Mouse (Mus musculus) forebrain, postnatal 0 days (tissue): Measurements from ENCODE around the gene Ntrk3. TPM values are rescaled to one million over a fixed set of nuclear protein-coding genes. Genes with fewer than 3 reads are reported as not detected.

ENCODE experiments used
- ATAC-seq: fragments of 200-750 bp; cut with Nextera tagmentation; 2 replicates; pipeline ENCODE4 v1.8.0; 2017; ENCODE audit warnings: mild to moderate bottlenecking, moderate library complexity
- DNase-seq: peaks from one replicate; pipeline ENCODE4 v3.0.0-alpha.2; 2015
- H3K27ac ChIP-seq: fragments of 300-500 bp; sonication (generic); 2 replicates; pipeline ENCODE4 v1.5.1; 2014; ENCODE audit warnings: low read depth, mild to moderate bottlenecking, antibody characterized with exemption, low read length, moderate library complexity, mixed read lengths
- H3K27me3 ChIP-seq: fragments of 300-500 bp; sonication (generic); 2 replicates; pipeline ENCODE4 v1.6.1; 2014; ENCODE audit warnings: mild to moderate bottlenecking, low read length, mixed read lengths; ENCODE audit not compliant: insufficient read depth
- H3K36me3 ChIP-seq: fragments of 300-500 bp; sonication (generic); 2 replicates; pipeline ENCODE4 v1.6.1; 2014; ENCODE audit warnings: mild to moderate bottlenecking, moderate library complexity; ENCODE audit not compliant: insufficient read depth
- H3K4me1 ChIP-seq: fragments of 300-500 bp; sonication (generic); 2 replicates; pipeline ENCODE4 v1.6.1; 2014; ENCODE audit warnings: antibody characterized with exemption; ENCODE audit not compliant: insufficient read depth
- H3K4me2 ChIP-seq: fragments of 300-500 bp; sonication (generic); 2 replicates; pipeline ENCODE4 v1.6.1; 2014; ENCODE audit warnings: low read depth, mild to moderate bottlenecking, moderate library complexity
- H3K4me3 ChIP-seq: fragments of 300-500 bp; sonication (generic); 2 replicates; pipeline ENCODE4 v1.5.1; 2014; ENCODE audit warnings: low read depth, low read length, mixed read lengths
- H3K9ac ChIP-seq: fragments of 300-500 bp; sonication (generic); 2 replicates; pipeline ENCODE4 v1.6.1; 2014; ENCODE audit warnings: mild to moderate bottlenecking
- H3K9me3 ChIP-seq: fragments of 300-500 bp; sonication (generic); 2 replicates; pipeline ENCODE4 v1.6.1; 2016; ENCODE audit warnings: low read length
- CTCF ChIP-seq: sonication (generic); IDR thresholded peaks from 2 replicates; pipeline ENCODE4 v1.5.1; 2016; ENCODE audit warnings: antibody characterized with exemption, control low read depth, low read depth
- WGBS: fragments of 180-500 bp; shearing (Covaris S2); extraction: QIAGEN DNeasy Blood & Tissue Kit; methylation state at CpG from one replicate; pipeline ENCODE4 v1.1.7; 2014; 5-methylcytosine and 5-hydroxymethylcytosine counted together
- polyA plus RNA-seq: library from polyadenylated mRNA; unstranded; fragments of >200 nt; fragmentation: Nextera tagmentation; extraction: Ambion mirVana; gene quantifications from 2 replicates; pipeline ENCODE4 v1.2.1, GENCODE M21; 2015
- total RNA-seq: library from RNA; depleted of rRNA; stranded (reverse); fragments of >200 nt; gene quantifications from 2 replicates; pipeline ENCODE4 v1.2.3, GENCODE M21; 2014

The Ntrk3 gene
- total and polyA plus RNA-seq, 2 experiments from 2014 or later, result 28.5 to 90.1 TPM

DNA sequence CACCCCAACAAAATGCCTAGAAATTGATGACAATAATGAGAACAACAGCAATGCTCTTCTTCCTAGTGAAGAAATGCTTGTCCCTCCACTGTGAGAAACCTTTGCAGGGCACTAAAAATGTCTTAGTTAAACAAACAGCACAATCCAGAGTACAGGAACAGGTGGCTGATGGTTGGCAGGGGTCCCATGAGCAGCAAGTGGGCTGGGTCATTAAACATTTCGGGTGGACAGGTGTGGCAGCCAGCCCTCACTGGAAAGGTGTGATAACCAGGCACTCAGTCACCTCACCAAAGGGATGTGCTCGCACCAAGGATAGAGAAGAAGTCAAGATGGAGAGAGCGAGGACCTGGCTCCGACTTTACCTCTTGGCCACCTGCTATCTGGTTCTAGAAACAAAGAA is 306.2 kb downstream of the Ntrk3 start:
- TF ChIP-seq CTCF, result no peak
- H3K9me3 ChIP-seq, result no peaks in the 10 kb centered on the region
- H3K27ac ChIP-seq, result no peak overlapping the region
- no peak overlapping the region for H3K9ac ChIP-seq
- H3K27me3 ChIP-seq, result no peaks in the 10 kb centered on the region
- no peak overlapping the region for H3K4me3 ChIP-seq
- ATAC-seq, result no peak
- DNase-seq, result no peak
- 89% methylated on average over 4 of the region's 4 CpGs for WGBS
- H3K4me2 ChIP-seq, result no peak overlapping the region
- H3K36me3 ChIP-seq, result peaks cover 3% of the 10 kb centered on the region; the same call in 1 of the 2 replicates
- no peaks in the 10 kb centered on the region for H3K4me1 ChIP-seq

- TF ChIP-seq CTCF, result no peak
- no peak overlapping the region for H3K4me2 ChIP-seq
- 90% methylated on average over 2 of the region's 2 CpGs for WGBS
- H3K36me3 ChIP-seq, result 0 out of 2 replicates have a peak, but pooled peaks cover 2% of the 10 kb centered on the region
- no peaks in the 10 kb centered on the region for H3K27me3 ChIP-seq
- no peak overlapping the region for H3K27ac ChIP-seq
- no peak overlapping the region for H3K9ac ChIP-seq
- H3K4me3 ChIP-seq, result no peak overlapping the region
- DNase-seq (no peak), ATAC-seq (no peak)
- no peaks in the 10 kb centered on the region for H3K9me3 ChIP-seq
- no peaks in the 10 kb centered on the region for H3K4me1 ChIP-seq
These were observed 325.6 kb downstream of the Ntrk3 start for GRCm38 (mm10) chr7:78412172-78412571.

DNA sequence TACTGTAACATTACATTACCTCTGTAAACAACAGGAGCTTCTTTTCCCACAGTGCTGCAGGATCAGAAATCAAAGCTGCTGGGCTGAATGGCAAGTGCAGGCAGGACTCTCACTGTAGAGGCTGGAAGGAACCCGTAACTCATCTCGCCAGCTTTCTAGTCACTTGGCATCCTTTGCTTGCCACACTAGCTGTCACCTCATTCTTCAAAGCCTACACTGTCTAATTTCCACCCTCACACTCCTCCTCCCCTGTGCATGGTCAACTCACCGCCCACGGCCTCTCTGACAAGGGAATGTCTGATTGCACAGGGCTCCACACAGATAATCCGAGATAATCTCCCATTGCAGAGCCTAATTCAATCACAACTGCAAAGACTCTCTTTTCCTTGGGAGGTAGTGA is 327.8 kb downstream of the Ntrk3 start:
- Histone ChIP-seq H3K27ac (no peak overlapping the region), H3K9ac (no peak overlapping the region), H3K27me3 (no peaks in the 10 kb centered on the region), H3K9me3 (no peaks in the 10 kb centered on the region), H3K36me3 (0 out of 2 replicates have a peak, but pooled peaks cover 2% of the 10 kb centered on the region), H3K4me1 (no peaks in the 10 kb centered on the region), H3K4me3 (no peak overlapping the region), H3K4me2 (no peak overlapping the region)
- DNase-seq (no peak), ATAC-seq (no peak)
- TF ChIP-seq CTCF, result no peak
- WGBS, result 62% methylated on average over 5 of the region's 5 CpGs

- Histone ChIP-seq H3K4me3 (no peak overlapping the region), H3K4me2 (no peak overlapping the region), H3K36me3 (no peaks in the 10 kb centered on the region), H3K27me3 (no peaks in the 10 kb centered on the region), H3K9ac (no peak overlapping the region), H3K9me3 (no peaks in the 10 kb centered on the region), H3K27ac (no peak overlapping the region), H3K4me1 (no peaks in the 10 kb centered on the region)
- no peak for ATAC-seq
- no peak for DNase-seq
- 92% methylated on average over 5 of the region's 5 CpGs for WGBS
- TF ChIP-seq CTCF, result no peak
These were observed 331.0 kb downstream of the Ntrk3 start for GRCm38 (mm10) chr7:78406641-78407291.

- TF ChIP-seq CTCF, result no peak
- H3K9me3 ChIP-seq, result no peaks in the 10 kb centered on the region
- no peaks in the 10 kb centered on the region for H3K4me1 ChIP-seq
- no peak overlapping the region for H3K4me3 ChIP-seq
- no peak overlapping the region for H3K4me2 ChIP-seq
- ATAC-seq (no peak), DNase-seq (no peak)
- no peaks in the 10 kb centered on the region for H3K27me3 ChIP-seq
- 93% methylated on average over 6 of the region's 6 CpGs for WGBS
- H3K27ac ChIP-seq, result no peak overlapping the region
- no peaks in the 10 kb centered on the region for H3K36me3 ChIP-seq
- H3K9ac ChIP-seq, result no peak overlapping the region
These were observed 333.3 kb downstream of the Ntrk3 start for GRCm38 (mm10) chr7:78404481-78404880.

GRCm38 (mm10) chr7:78402495-78402894 is 335.3 kb downstream of the Ntrk3 start:
- DNase-seq, result no peak

GRCm38 (mm10) chr7:78400219-78400618 is 337.6 kb downstream of the Ntrk3 start:
- Histone ChIP-seq H3K27me3 (no peaks in the 10 kb centered on the region), H3K27ac (no peak overlapping the region), H3K4me2 (no peak overlapping the region), H3K4me1 (no peaks in the 10 kb centered on the region), H3K9ac (no peak overlapping the region), H3K36me3 (no peaks in the 10 kb centered on the region), H3K9me3 (no peaks in the 10 kb centered on the region), H3K4me3 (no peak overlapping the region)
- no peak for DNase-seq
- 89% methylated on average over 4 of the region's 4 CpGs for WGBS
- ATAC-seq, result no peak
- TF ChIP-seq CTCF, result no peak

More at GRCm38 (mm10) chr7:78402495-78402894, 335.3 kb downstream of the Ntrk3 start:
- TF ChIP-seq CTCF, result no peak
- no peaks in the 10 kb centered on the region for H3K27me3 ChIP-seq
- ATAC-seq, result no peak
- H3K9ac ChIP-seq, result no peak overlapping the region
- H3K27ac ChIP-seq, result no peak overlapping the region
- H3K4me1 ChIP-seq, result no peaks in the 10 kb centered on the region
- no peak overlapping the region for H3K4me3 ChIP-seq
- no peaks in the 10 kb centered on the region for H3K36me3 ChIP-seq
- H3K4me2 ChIP-seq, result no peak overlapping the region
- 77% methylated on average over 3 of the region's 3 CpGs for WGBS
- no peaks in the 10 kb centered on the region for H3K9me3 ChIP-seq
